Mouse (Mus musculus) embryo, embryonic 10 days (tissue): ENCODE data around the gene March2.

Source experiments
- DNase-seq: peaks from one replicate; pipeline ENCODE4 v3.0.0-alpha.2; 2015; ENCODE audit warnings: low spot score

Gene March2

DNA sequence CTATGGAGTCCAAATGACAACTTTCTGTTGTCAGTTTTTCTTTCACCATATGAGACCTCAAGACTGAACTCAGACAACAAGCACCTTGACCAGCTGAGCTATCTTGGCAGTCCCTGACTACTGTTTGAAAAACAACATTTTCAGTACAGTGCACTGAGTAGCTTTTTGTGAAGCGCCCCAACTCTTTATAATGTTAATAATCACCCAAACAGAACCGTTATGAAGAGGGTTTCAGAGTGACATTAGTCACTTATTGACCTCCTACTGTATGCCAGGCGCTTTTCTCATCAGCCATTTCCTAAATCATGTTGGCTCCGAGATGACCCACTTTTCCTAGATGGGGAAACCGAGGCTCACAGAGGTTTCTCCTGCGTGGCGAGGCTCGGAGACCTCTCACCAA lies 488 bp downstream of the March2 start:
- DNase-seq: peak; percentile 10

DNA sequence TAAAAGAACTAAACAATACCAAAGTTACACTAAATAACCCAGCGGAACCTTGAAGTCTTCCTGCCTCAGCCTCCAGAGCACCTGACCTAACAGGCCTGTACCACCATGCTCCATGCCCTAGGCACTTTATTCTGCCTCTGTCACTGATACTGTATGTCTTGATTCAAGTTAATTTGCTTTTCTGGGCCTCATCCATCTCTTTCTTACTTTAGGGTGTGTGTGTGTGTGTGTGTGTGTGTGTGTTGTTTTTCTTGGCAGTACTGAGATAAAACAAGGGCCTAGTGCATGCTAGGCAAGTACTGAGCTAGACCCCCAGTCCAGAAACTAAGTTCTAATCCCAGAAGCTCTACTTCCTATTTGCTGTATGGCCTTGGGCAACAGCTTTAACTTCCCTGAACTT lies 1.2 kb downstream of the March2 start:
- no peak for DNase-seq

DNA sequence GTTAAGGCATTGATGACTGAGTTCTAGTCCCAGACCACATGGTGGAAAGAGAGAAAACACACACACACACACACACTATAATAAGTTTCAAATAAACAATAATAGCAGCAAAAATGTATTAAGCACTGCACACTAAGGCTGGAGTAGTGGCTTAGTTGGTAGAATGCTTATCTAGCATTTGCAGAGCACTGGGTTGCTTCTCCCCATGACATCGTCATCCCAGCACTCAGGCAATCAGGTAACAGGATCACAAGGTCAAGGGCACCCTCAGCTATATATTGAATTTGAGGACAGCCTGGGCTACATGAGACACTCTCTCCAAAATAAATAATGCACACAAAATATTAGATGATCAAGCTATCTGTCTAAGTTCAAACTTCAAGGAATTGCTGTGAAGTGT lies 3.7 kb downstream of the March2 start:
- no peak for DNase-seq

DNA sequence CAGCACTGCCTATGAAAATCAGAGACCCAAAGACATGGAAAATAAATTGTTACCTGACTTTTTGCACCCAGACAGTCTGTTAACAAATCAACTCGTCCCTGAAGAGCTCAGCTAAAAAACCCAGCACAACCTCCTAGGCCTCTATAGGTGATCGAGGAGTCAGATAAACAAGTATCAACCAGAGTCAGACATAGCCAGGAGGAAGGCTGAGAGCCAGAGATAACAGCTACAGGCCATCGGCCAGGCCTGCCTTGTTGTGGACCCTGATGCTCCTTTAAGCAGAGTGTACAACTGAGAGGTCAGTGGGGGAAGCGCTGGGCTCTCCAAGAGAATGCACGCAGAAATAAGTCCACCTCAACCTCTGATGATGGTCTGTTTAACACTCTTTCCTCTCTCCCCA lies 5.2 kb downstream of the March2 start:
- peak; percentile 18 for DNase-seq

DNA sequence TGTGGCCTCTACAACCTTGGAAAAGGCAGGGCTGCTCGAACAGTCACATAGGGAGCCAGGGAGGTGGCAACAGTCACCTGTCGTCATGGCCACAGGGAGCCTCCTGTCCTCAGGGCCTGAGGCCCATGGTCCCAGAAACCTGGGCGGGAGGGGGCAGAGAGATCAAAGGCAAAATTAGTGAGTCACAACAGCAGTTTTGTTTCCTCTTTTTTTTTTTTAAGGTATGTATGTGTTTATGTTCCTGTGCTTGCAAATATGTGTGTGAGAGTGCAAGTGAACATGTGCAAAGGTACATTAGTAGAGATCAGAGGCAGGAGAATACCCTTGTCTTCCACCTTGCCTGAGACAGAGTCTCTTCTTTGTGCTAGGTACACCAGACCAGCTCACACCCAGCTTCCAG lies 8.6 kb downstream of the March2 start:
- DNase-seq: no peak

DNA sequence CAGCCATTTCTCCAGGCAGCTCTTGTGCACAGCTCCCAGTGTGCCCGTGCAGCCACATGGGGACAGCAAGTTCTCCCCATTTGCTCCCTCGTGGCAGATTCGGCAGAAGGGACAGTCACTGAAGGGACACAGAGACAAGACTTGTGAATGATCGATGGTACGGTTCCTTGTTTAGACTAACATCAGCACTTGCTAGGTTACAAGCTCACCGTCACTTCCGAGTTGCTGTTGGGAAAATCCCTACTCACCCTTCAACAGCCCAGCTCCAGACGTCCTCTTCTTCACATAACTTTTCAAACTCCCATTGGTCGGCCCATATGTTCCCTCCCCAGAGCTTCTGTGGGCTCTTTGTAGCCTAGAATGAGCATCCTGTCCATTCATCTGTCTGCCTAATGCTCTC lies 15.4 kb downstream of the March2 start:
- no peak for DNase-seq

DNA sequence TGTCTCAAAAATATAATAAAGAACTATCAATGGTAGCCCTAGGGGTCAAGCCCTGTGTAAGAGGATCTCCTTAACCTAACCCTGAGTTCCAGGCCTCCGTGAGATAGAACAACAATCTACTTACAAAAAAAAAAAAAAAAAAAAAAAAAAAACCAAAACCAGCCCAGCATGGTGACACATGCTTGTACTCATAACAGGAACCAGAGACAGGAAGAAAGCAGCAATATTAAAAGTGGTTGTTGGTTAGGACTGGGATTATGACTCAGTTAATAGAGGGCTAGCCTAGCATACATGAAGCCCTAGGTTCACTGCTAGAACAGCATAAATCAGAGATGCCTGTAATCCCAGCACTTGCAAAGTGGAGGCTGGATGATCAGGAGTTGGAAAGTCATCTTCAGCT lies 16.3 kb downstream of the March2 start:
- no peak for DNase-seq

DNA sequence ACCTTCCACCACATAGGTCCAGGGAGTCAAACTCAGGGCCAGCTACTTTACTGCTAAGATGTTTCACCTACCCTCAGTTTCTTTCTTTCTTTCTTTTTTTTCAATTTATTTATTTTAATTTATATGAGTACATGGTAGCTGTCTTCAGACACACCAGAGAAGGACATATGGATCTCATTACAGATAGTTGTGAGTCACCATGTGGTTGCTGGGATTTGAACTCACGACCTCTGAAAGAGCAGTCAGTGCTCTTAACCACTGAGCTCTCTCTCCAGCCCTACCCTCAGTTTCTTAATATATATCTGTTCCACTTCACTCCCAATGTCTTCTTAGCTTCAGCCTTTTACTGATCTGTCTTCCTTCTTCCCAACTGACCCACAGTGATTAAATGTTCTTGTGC lies 23.0 kb downstream of the March2 start:
- no peak for DNase-seq

DNA sequence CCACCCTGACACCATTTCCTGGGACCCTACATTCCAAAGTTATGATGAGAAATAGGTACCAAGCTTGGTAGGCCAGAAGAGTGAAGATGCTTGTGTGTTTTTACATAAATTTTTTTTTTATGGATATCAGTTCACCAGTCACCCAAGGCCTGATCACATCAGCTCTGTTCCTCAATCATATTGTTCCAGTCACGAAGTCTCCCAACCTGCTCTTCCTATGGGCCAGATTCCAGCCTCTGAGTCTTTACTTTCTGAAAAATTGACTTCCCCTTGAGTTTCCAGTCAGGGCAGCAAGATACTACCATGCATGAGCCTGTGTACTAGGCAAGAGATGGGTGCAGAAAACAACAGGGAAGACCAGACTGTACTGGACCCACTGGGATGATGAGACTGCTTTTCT lies 31.7 kb downstream of the March2 start, which contains the start of gene Hnrnpm:
TSS of gene Hnrnpm (minus strand) at position 101 of the 400 bp plus-strand sequence.
- DNase-seq: no peak

DNA sequence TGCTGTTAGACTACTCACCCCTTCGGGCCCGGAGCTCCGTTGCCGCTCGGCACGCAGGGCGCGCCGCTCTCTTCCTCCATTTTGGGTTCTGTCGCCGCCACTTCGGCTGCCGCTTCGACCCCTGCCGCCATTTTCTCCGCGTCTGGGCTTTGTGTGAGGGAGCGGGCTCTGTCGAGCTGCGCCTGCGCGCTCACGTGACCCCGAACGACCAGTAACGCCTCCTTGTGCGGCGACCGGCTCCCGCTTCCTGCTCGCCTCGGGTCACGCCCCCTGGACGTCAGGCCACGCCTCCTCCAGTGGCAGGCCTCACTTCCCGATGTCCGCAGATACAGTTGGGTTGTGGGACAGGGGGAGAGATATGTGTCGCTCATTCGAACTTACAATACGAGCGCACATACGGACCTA lies 33.2 kb downstream of the March2 start:
- DNase-seq: peak; percentile 99

DNA sequence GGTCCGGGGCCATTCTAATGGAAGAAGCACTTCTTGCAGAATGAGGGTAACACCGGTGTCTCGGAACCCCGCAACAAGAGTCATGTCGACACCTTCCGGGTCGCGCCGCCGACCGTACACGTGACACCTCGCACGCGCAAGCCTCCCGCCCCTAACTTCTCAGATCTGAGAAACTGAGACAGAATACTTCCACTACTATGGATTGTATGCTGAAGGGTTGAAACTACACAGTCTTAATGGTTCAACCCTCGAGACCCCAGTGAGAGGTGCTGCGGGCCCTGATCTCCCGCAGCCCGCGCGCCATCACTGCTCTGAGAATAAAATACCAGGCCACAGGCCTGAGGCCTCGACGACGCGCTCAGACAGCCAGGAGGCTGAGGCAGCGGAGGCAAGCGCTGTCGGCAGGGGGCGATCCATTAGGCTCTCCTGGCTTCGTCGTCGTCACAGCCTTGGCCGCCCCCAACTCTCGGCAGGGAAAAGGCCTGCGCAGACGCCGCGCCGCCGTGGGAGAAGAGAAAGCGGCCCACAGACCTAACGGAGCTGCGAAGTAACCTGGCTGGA lies 33.7 kb downstream of the March2 start:
- DNase-seq: peak; percentile 83

DNA sequence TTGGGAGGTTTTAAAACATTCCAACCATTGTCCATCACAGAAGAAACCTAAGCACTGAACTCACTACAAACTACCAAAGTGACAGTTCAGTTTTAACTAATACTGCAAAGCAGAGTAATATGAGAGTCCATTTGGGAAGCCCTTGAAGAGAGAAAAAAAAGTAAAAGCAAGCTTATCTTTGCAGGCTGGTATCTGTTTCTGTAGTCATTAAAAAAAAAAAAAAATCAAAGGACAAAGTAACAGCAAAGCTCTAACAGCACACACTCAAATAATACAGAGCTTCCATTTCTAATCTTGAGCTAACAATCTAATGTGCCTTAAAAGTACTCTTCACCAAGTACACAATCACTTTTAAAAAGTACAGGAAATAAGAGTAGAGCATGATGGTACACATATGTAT lies 36.7 kb downstream of the March2 start:
- DNase-seq: no peak

DNA sequence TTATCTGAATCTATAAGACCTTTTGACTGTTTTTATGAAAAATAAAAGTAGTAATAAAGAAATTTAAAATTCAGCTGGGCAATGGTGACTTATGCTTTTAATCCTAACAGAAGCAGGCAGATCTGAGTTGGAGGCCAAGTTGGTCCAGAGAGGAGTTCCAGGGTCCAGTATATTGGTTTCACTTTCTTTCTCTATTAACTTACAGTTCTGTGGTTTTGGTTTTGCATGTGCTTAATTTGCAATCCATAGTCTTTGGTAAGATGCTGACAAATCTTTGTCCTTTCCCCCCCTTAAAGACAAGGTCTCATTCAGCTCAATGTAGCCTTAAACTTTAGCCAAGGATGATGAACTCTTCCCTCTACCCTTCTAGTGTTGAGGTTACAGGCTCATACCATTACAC lies 39.7 kb downstream of the March2 start:
- DNase-seq: no peak

DNA sequence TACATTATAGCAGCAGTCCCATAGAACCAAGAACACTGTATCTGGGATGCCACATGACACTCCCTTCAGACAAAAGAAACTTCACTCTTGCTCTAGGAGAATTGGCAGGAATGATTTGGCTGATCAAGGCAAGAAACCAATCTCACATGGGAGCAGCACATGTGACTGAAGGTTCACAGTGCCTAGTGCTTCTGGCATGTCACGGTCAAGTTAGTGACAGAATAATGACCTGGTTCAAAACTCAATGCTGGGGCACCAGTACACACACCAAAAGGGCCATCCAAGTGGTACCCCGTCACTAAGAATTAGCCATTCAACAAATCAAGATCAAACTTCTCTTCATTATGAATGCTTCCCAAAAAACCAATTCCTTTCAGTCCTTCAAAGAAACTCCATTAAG lies 42.4 kb downstream of the March2 start:
- no peak for DNase-seq

DNA sequence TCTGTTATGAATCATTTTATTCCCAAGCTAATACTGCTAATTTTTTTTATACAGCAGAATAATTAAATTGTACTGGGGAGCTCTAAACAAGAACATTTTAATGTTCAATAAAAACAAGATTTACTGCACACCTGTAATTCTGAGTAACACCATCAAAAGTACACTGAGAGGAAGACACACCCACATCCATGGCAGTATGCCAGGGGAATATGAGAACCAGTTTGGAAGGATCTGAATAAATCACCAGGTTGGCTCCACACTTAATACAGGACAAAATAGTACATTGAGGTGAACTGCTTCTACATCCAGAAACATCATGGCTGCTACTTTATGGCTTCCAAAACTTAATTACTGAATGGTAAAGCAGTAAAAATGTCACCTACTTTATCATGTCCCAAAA lies 43.0 kb downstream of the March2 start:
- DNase-seq: no peak

DNA sequence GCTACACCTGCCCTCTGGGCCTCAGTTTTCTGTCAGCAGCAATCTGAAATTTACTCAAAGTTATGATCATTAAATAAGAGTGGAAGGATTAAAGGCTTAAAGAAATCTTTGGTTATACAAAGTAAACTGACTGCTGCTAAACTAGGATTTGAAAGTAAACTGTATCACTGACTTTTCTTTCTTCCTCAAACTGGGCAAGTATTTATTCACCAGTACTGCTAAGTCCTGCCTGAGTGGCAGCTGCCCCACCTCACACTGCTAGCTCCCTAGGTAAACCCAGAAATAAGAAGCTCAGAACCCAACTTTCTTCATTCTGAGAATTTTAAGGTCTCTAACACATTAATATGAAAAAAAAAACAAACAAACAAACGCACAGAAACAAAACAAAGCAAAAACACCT lies 44.6 kb downstream of the March2 start:
- no peak for DNase-seq

DNA sequence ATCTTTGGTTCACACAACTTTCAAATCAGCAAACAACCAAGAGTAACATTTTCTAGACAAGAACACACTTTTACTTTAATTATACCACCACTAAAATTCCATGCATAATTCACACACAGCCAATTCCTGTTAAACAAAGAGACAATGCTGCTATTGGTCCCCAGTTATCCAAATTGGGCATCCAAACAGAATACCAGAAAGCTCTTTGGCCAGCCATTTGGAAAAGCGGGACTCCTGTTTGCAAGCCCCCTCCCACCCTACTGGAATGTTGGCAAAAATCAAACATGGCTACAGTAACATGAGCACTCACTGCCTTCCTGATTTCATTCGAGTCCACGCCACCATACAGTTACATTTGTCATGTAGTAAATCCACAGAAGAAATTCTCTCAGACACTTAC lies 48.8 kb downstream of the March2 start:
- DNase-seq: no peak

DNA sequence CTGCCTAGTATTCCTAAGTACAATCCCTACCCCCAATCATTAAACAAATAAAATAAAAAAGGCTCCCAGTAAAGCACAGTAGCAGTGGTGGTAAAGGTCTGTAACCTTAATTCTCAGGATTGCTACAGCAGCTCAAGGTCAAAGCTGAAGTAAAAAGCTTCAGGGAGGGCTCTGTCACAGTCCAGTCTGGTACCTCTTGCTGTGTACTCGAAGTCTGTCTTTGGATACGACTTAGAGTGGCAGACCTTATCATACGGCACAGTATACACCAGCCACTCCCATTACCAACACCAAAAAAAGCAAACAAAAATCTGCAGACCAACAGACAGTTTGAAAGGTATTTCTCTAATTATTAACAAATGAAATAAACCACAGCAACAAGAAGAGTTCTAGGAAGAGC lies 51.7 kb downstream of the March2 start:
- no peak for DNase-seq

DNA sequence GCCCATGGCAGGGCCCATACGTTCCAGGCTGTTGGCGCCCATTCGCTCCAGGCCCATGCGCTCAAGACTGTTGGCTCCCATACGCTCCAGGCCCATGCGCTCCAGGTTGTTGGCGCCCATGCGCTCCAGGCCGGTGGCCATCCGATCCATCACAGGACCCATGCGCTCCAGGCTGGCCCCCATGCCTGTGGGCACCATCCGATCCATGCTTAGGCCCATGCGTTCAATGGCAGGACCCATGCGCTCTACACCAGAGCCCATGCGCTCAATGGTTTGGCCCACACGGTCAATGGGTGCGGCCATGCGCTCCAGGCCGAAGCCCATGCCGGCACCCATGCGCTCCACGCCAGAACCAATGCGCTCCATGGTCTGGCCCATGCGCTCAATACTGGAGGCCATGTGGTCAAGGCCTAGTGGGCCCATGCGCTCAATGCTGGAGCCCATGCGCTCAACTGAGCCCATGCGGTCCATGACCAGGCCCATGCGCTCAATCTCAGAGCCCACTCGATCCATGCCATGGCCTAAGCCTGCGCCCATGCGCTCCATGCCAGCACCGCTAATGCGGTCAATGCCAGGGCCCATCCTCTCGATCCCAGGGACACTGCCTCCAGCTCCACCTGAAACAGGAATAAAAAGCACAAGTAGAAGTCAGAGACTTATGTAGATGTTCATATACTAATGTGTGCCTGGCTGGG lies 68.5 kb downstream of the March2 start:
- no peak for DNase-seq

DNA sequence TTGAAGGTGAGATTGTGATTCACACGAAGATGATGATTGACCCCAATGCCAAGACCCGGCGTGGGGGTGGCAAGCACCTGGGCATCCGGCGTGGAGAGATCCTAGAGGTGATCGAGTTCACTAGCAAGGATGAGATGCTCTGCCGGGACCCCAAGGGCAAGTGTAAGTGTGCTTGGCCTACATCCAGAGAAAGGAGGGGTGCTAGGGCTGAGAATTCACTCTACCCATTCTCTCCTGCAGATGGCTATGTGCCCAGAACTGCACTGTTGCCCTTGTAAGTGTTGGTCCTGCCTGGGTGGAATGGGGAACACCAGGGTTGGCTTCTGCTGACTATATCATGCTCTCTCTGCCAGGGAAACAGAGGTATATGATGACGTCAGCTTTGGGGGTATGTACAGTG lies 73.4 kb downstream of the March2 start:
- no peak for DNase-seq

DNA sequence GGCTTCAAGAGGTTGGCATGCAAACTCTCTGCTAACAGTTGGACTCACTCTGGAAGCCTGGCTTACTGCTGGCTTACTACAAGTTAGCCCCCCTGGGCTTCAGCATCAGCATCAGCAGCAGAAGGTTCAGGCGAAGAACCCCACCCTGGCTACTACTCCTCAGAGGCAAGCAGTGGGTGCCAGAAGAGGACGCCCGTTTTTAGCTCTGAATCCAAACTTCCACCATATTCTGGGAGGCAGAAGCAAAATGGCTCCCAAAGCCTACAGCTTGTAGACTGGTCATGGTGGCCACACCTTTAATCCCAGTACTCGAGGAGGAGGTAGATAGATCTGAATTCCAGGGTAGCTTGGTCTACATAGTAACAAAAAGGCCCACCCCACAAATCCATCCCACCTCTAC lies 74.4 kb downstream of the March2 start:
- no peak for DNase-seq

DNA sequence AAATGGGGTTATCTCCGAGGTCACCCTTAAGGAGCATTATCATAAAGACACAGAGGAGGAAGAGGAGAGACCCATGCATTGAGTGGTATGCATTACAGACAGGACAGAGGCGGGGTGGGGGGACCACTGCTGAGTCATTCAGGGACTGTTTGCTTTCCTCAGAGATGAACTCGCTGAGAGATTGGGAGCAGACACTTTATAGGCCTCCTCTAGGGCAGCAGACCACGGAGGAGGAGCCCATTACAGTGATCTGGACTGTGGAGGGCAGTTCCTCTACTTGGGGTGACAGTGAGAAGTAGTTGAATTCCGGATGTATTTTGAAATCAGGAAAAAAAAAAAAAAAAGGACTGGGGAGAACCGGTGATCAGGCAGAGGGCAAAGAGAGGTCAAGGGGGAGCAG lies 78.7 kb downstream of the March2 start:
- no peak for DNase-seq

DNA sequence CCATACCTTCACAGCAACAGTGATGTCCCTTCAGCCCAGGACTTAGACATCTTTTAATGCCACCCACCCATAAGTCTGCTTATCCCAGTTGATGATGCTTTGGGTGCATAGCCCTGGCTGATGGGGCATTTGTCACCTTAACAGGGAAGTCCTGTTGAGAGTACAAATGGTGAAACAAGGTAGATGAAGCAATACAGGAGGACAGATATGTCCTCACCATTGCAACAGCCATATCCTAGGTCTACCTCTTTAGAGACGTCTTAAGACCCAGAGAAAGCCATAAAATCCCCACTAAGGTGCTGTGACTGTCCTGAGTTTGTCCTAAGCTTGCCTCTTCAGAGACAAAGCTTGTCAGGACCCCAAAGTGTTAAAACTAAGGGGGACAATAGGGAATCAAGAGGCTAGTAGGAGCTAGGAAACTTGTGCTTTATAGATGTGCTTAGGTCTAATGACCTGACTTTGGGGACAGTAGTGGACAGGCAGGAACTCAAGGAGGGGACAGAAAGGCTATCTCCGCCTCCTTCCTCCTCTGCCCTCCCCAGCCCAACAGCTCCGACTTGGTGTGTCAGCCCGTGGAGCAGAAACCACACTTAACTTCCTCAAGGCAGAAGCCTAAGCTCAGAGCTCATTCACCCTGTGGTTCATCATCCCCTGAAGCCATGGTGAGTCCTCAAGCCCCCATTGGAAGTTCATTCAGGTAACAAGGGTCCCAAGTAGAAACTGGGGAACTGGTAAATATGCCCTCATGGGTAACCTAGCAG lies 80.8 kb downstream of the March2 start, which contains the start of gene Pram1:
TSS of gene Pram1 (plus strand) at position 541 of the 761 bp plus-strand sequence.
- no peak for DNase-seq
